Comparison of ENCODE assay signal across 10 mouse cellular contexts in genomic region chr15:93265728-93266127, GRCm38 (mm10). TPM values are rescaled to one million over a fixed set of nuclear protein-coding genes. Genes with fewer than 3 reads are reported as not detected.
A peak's percentile ranks its signal among the peaks of the same experiment; 100 is the strongest.
DNase-seq lines count a peak whose midpoint lies in the region; ATAC-seq and TF ChIP-seq lines count a peak whose summit lies in the region.
"Had no signal": no experiment of that assay in that cellular context is flagged by ENCODE, and none has a peak within 500 bp of the region (broad histone marks: within the 10 kb centered on the region; RNA-seq: fewer than 3 reads in every experiment).

No protein-coding gene starts in this region.

- no peak overlapping the region for H3K4me2 ChIP-seq in forebrain, postnatal 0 days (ENCODE audit: low read depth)
- H3K4me2 ChIP-seq: limb, embryonic 12.5 days had no signal

- 46% methylated on average over 2 of the region's 2 CpGs for WGBS in forebrain, postnatal 0 days
- WGBS in forebrain, embryonic 10.5 days = 79% methylated on average over 2 of the region's 2 CpGs
- WGBS in thymus, adult 2 months = 89% methylated on average over 2 of the region's 2 CpGs

- TF ChIP-seq POLR2A in thymus, adult 2 months (IDR thresholded peaks at IDR 0.05; ENCODE audit: control insufficient read depth, extremely low read depth, insufficient read depth, low read length, poor library complexity) = no peak

- no peak overlapping the region for H3K4me3 ChIP-seq in forebrain, postnatal 0 days (ENCODE audit: low read depth, low read length)
- H3K4me3 ChIP-seq in forebrain, embryonic 10.5 days = no peak overlapping the region
- H3K4me3 ChIP-seq in thymus, adult 2 months (ENCODE audit: control insufficient read depth, insufficient read depth, low read length) = no peak overlapping the region
- H3K4me3 ChIP-seq: limb, embryonic 12.5 days had no signal

- DNase-seq in forebrain, postnatal 0 days = peak; percentile 63
- DNase-seq in forebrain, embryonic 10.5 days (ENCODE audit: extremely low spot score, low spot score) = no peak
- peak; percentile 52 for DNase-seq in thymus, adult 2 months
- no peak for DNase-seq in thymus, postnatal 0 days (ENCODE audit: low spot score)
- DNase-seq in cerebellum, postnatal 14 days = peak; percentile 87 to 88
- peak; percentile 73 to 76 for DNase-seq in kidney, postnatal 4 days
- DNase-seq in lung, postnatal 36 days = peak; percentile 86
- DNase-seq in yolk sac, embryonic 10.5 days (ENCODE audit: low spot score) = no peak

- ATAC-seq in forebrain, postnatal 0 days = no peak

- no peaks in the 10 kb centered on the region for H3K9me3 ChIP-seq in forebrain, postnatal 0 days (ENCODE audit: low read length)
- H3K9me3 ChIP-seq in forebrain, embryonic 10.5 days = no peaks in the 10 kb centered on the region
- H3K9me3 ChIP-seq: G1E; limb, embryonic 12.5 days had no signal

- TF ChIP-seq CTCF in forebrain, postnatal 0 days (IDR thresholded peaks at IDR 0.05; ENCODE audit: low read depth) = peak; percentile 71
- TF ChIP-seq CTCF in thymus, adult 2 months (IDR thresholded peaks at IDR 0.05; ENCODE audit: borderline replicate concordance, control insufficient read depth, extremely low read depth, insufficient read depth, low read length, poor library complexity) = no peak

- no peak overlapping the region for H3K9ac ChIP-seq in forebrain, postnatal 0 days
- H3K9ac ChIP-seq: limb, embryonic 12.5 days had no signal

- H3K4me1 ChIP-seq in forebrain, postnatal 0 days (ENCODE audit: insufficient read depth) = no peaks in the 10 kb centered on the region
- peaks cover 19% of the 10 kb centered on the region for H3K4me1 ChIP-seq in forebrain, embryonic 10.5 days
- no peaks in the 10 kb centered on the region for H3K4me1 ChIP-seq in thymus, adult 2 months (replicated peaks; ENCODE audit: control insufficient read depth, insufficient read depth, low read length)

- H3K36me3 ChIP-seq in forebrain, postnatal 0 days (ENCODE audit: insufficient read depth) = 0 out of 2 replicates have a peak, but pooled peaks cover 4% of the 10 kb centered on the region
- peaks cover 31% of the 10 kb centered on the region for H3K36me3 ChIP-seq in forebrain, embryonic 10.5 days (replicated peaks)
- H3K36me3 ChIP-seq in thymus, adult 2 months (ENCODE audit: control insufficient read depth, insufficient read depth, low read length) = no peaks in the 10 kb centered on the region; the same call in 1 of the 2 replicates

- no peaks in the 10 kb centered on the region for H3K27me3 ChIP-seq in forebrain, postnatal 0 days (ENCODE audit: insufficient read depth, low read length)
- no peaks in the 10 kb centered on the region for H3K27me3 ChIP-seq in forebrain, embryonic 10.5 days (ENCODE audit: poor library complexity, severe bottlenecking)
- H3K27me3 ChIP-seq in thymus, adult 2 months (ENCODE audit: control insufficient read depth, insufficient read depth, low read length) = no peaks in the 10 kb centered on the region
- H3K27me3 ChIP-seq: limb, embryonic 12.5 days had no signal

- no peak overlapping the region for H3K27ac ChIP-seq in forebrain, postnatal 0 days (ENCODE audit: low read depth, low read length)
- H3K27ac ChIP-seq in forebrain, embryonic 10.5 days = no peak overlapping the region
- no peak overlapping the region for H3K27ac ChIP-seq in thymus, adult 2 months (ENCODE audit: control insufficient read depth, insufficient read depth, low read length)
- H3K27ac ChIP-seq: limb, embryonic 12.5 days had no signal

RNA-seq across cellular contexts. Expression of gene Gxylt1, which starts 9.3 kb away (rescaled TPM):
- total RNA-seq in forebrain, postnatal 0 days (2014; rRNA removed) = 5.3 and 7.5 TPM in 2 replicates
- 1.8 and 3.2 TPM in 2 replicates for polyA plus RNA-seq in forebrain, postnatal 0 days (2015; fragmentation: Nextera tagmentation; extraction: Ambion mirVana)
- polyA plus RNA-seq in forebrain, embryonic 10.5 days (2016; fragmentation: Nextera tagmentation; extraction: Ambion mirVana) = 16.0 and 17.1 TPM in 2 replicates
- 4.0 and 4.4 TPM in 2 replicates for polyA plus RNA-seq in thymus, adult 2 months (2012; rRNA removed)
- 5.2 and 5.9 TPM in 2 replicates for polyA plus RNA-seq in thymus, postnatal 0 days (2015; fragmentation: Nextera tagmentation; extraction: Ambion mirVana)

Comparison
In these comparisons a context has a peak if more than half of its experiments do, and no peak if none do; other contexts are left out.
1. DNase-seq: peak in forebrain, postnatal 0 days (single experiment), thymus, adult 2 months (single experiment), cerebellum, postnatal 14 days (2 of 2), kidney, postnatal 4 days (2 of 2) and lung, postnatal 36 days (single experiment); none in forebrain, embryonic 10.5 days (single experiment), thymus, postnatal 0 days (single experiment) and yolk sac, embryonic 10.5 days (single experiment).